Mouse (Mus musculus) C2C12 (cell line): Measurements from ENCODE around the gene Gbp3. TPM values are rescaled to one million over a fixed set of nuclear protein-coding genes. Genes with fewer than 3 reads are reported as not detected.

ENCODE experiments used
- H3K27me3 ChIP-seq: one replicate; pipeline ENCODE4 v1.6.1; 2011; ENCODE audit not compliant: control insufficient read depth, insufficient read depth, insufficient read length
- H3K36me3 ChIP-seq: one replicate; pipeline ENCODE4 v1.6.1; 2011; ENCODE audit not compliant: control insufficient read depth, insufficient read depth
- H3K4me3 ChIP-seq: one replicate; pipeline ENCODE4 v1.5.1; 2011; ENCODE audit warnings: mild to moderate bottlenecking, control low read depth; ENCODE audit not compliant: poor library complexity, insufficient read depth, severe bottlenecking
- H3K79me2 ChIP-seq: one replicate; pipeline ENCODE4 v1.6.1; 2011; ENCODE audit not compliant: control insufficient read depth, insufficient read depth
- H3K79me3 ChIP-seq: one replicate; pipeline ENCODE4 v1.6.1; 2011; ENCODE audit warnings: low read depth, control low read depth
- H3ac ChIP-seq: one replicate; pipeline ENCODE3; 2011; ENCODE audit warnings: low read depth; ENCODE audit not compliant: control insufficient read depth, insufficient read length
- CEBPB ChIP-seq: IDR thresholded peaks from one replicate; pipeline ENCODE4 v1.6.1; 2011; ENCODE audit warnings: low read depth, mild to moderate bottlenecking, control low read depth, moderate library complexity
- CTCF ChIP-seq: IDR thresholded peaks from one replicate; pipeline ENCODE4 v1.5.1; 2011; ENCODE audit not compliant: control insufficient read depth, insufficient read depth, insufficient read length
- FOSL1 ChIP-seq: IDR thresholded peaks from one replicate; pipeline ENCODE4 v1.8.0; 2011; ENCODE audit warnings: mild to moderate bottlenecking, low read length; ENCODE audit not compliant: poor library complexity, insufficient read depth, severe bottlenecking
- MAX ChIP-seq: IDR thresholded peaks from one replicate; pipeline ENCODE4 v1.6.1; 2011; ENCODE audit warnings: mild to moderate bottlenecking, control low read depth
- MYOD1 ChIP-seq: IDR thresholded peaks from one replicate; pipeline ENCODE4 v1.6.1; 2011; ENCODE audit warnings: low read depth; ENCODE audit not compliant: control insufficient read depth, insufficient read length
- MYOG ChIP-seq: IDR thresholded peaks from one replicate; pipeline ENCODE4 v1.6.1; 2011; ENCODE audit not compliant: control insufficient read depth, insufficient read length; ENCODE audit errors: extremely low read depth
- USF1 ChIP-seq: IDR thresholded peaks from one replicate; pipeline ENCODE4 v1.6.1; 2011; ENCODE audit warnings: low read depth, mild to moderate bottlenecking, control low read depth, moderate library complexity
- polyA plus RNA-seq: library from polyadenylated mRNA; unstranded; fragments of >200 nt; fragmentation: generic; extraction: Trizol; gene quantifications from one replicate; pipeline ENCODE4 v1.2.1, GENCODE M21; 2012; ENCODE audit warnings: missing spikeins

Gene Gbp3
- polyA plus RNA-seq, 1 experiment: 0.11 TPM

- Histone ChIP-seq H3K27me3 (no peaks in the 10 kb centered on the region), H3ac (no peak overlapping the region), H3K36me3 (no peaks in the 10 kb centered on the region), H3K4me3 (no peak overlapping the region), H3K79me2 (no peaks in the 10 kb centered on the region), H3K79me3 (no peaks in the 10 kb centered on the region)
- TF ChIP-seq MAX: no peak
- no peak for TF ChIP-seq CTCF
- TF ChIP-seq USF1: no peak
- TF ChIP-seq CEBPB: no peak
- TF ChIP-seq MYOD1: no peak
These were observed 17.3 kb downstream of the Gbp3 start for GRCm38 (mm10) chr3:142577108-142577507.

GRCm38 (mm10) chr3:142578342-142578741 is 18.5 kb downstream of the Gbp3 start:
- no peak overlapping the region for H3ac ChIP-seq
- no peaks in the 10 kb centered on the region for H3K79me2 ChIP-seq
- no peaks in the 10 kb centered on the region for H3K36me3 ChIP-seq
- H3K27me3 ChIP-seq: no peaks in the 10 kb centered on the region
- TF ChIP-seq CEBPB: no peak
- TF ChIP-seq USF1: no peak
- no peak for TF ChIP-seq FOSL1
- TF ChIP-seq CTCF: no peak
- TF ChIP-seq MYOD1: no peak
- no peak for TF ChIP-seq MYOG
- no peak for TF ChIP-seq MAX
- H3K79me3 ChIP-seq: no peaks in the 10 kb centered on the region
- no peak overlapping the region for H3K4me3 ChIP-seq

DNA sequence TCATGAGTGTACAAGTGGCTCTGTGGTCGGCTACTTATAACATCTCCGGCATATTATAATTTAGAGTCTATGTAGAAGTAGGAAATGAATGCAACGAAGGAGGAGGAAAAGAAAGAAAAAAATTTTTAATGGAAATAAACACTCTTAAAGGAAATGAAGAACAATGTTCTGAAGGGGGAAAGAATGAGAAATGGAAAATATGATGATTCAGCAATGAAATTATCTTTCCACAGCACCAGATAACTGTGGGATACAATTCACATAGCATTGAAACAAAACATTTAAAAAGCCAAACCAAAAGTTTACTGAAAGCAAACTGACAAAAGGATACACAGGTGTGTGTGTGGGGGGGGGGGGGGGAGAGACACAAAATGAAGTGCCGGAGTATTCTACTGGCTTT is 23.2 kb downstream of the Gbp3 start:
- no peaks in the 10 kb centered on the region for H3K79me3 ChIP-seq
- no peak overlapping the region for H3K4me3 ChIP-seq
- H3K36me3 ChIP-seq: no peaks in the 10 kb centered on the region
- H3ac ChIP-seq: no peak overlapping the region
- no peaks in the 10 kb centered on the region for H3K79me2 ChIP-seq
- no peaks in the 10 kb centered on the region for H3K27me3 ChIP-seq
- TF ChIP-seq FOSL1 (no peak), MYOG (no peak), CEBPB (no peak), USF1 (no peak), MYOD1 (no peak), CTCF (no peak), MAX (no peak)

- H3ac ChIP-seq: no peak overlapping the region
- H3K27me3 ChIP-seq: no peaks in the 10 kb centered on the region
- no peaks in the 10 kb centered on the region for H3K36me3 ChIP-seq
- H3K79me2 ChIP-seq: no peaks in the 10 kb centered on the region
- no peaks in the 10 kb centered on the region for H3K79me3 ChIP-seq
- no peak for TF ChIP-seq MYOG
- no peak for TF ChIP-seq CTCF
- no peak for TF ChIP-seq FOSL1
- no peak for TF ChIP-seq MYOD1
- no peak for TF ChIP-seq USF1
- H3K4me3 ChIP-seq: no peak overlapping the region
These were observed 27.6 kb downstream of the Gbp3 start for GRCm38 (mm10) chr3:142587386-142587785.

- H3K79me3 ChIP-seq: no peaks in the 10 kb centered on the region
- no peak overlapping the region for H3K4me3 ChIP-seq
- TF ChIP-seq FOSL1 (no peak), CEBPB (no peak), CTCF (no peak), USF1 (no peak), MYOG (no peak), MYOD1 (no peak), MAX (no peak)
- H3K79me2 ChIP-seq: no peaks in the 10 kb centered on the region
- no peaks in the 10 kb centered on the region for H3K27me3 ChIP-seq
- no peaks in the 10 kb centered on the region for H3K36me3 ChIP-seq
- H3ac ChIP-seq: no peak overlapping the region
These were observed 29.1 kb downstream of the Gbp3 start for GRCm38 (mm10) chr3:142588888-142589287.

- no peaks in the 10 kb centered on the region for H3K79me3 ChIP-seq
- no peak overlapping the region for H3ac ChIP-seq
- TF ChIP-seq USF1: no peak
- TF ChIP-seq CTCF: no peak
- no peak for TF ChIP-seq MYOG
- TF ChIP-seq MYOD1: no peak
- no peak for TF ChIP-seq CEBPB
- TF ChIP-seq MAX: no peak
- no peak for TF ChIP-seq FOSL1
These were observed 30.7 kb downstream of the Gbp3 start for GRCm38 (mm10) chr3:142590431-142591067.

More at GRCm38 (mm10) chr3:142590431-142591067, 30.7 kb downstream of the Gbp3 start:
- no peak overlapping the region for H3K4me3 ChIP-seq
- no peaks in the 10 kb centered on the region for H3K79me2 ChIP-seq
- no peaks in the 10 kb centered on the region for H3K36me3 ChIP-seq
- H3K27me3 ChIP-seq: no peaks in the 10 kb centered on the region
